Mouse (Mus musculus): ENCODE results near the gene Anapc15-ps. TPM values are rescaled to one million over a fixed set of nuclear protein-coding genes. Genes with fewer than 3 reads are reported as not detected.

Gene Anapc15-ps
- polyA plus RNA-seq, 1 experiment = not detected

DNA sequence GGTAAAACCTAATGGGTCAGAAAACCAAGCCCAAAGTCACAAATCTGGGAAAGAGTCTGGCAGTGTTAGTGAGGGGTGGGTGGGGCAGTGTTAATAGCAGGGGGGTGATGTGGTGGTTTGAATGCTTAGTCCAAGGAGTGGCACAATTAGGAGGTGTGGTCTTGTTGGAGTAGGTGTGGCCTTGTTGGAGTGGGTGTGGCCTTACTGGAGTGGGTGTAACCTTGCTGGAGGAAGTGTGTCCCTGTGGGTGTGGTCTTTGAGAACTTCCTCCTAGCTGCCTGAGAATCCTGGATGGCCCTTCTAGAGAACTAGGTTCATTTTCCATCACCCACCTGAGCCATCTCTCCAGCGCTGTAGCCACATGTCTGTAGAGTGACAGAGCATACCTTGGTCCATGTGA is 16.6 kb upstream of the Anapc15-ps start:
- H3K27me3 ChIP-seq (ENCODE audit: control insufficient read depth, insufficient read depth, low read length) = no peaks in the 10 kb centered on the region
- H3K4me3 ChIP-seq (ENCODE audit: control insufficient read depth, low read depth, low read length) = no peak overlapping the region
- no peaks in the 10 kb centered on the region; the same call in 1 of the 2 replicates for H3K4me1 ChIP-seq (ENCODE audit: control insufficient read depth, insufficient read depth, low read length)
- no peaks in the 10 kb centered on the region for H3K36me3 ChIP-seq (ENCODE audit: control insufficient read depth, insufficient read depth, low read length)
- TF ChIP-seq CTCF (IDR thresholded peaks at IDR 0.05; ENCODE audit: control insufficient read depth, insufficient read depth, insufficient replicate concordance, low read depth, low read length) = no peak
- TF ChIP-seq POLR2A (IDR thresholded peaks at IDR 0.05; ENCODE audit: control insufficient read depth, low read depth, low read length) = no peak
- no peak overlapping the region for H3K27ac ChIP-seq (ENCODE audit: control insufficient read depth, insufficient read depth, low read depth, low read length)

DNA sequence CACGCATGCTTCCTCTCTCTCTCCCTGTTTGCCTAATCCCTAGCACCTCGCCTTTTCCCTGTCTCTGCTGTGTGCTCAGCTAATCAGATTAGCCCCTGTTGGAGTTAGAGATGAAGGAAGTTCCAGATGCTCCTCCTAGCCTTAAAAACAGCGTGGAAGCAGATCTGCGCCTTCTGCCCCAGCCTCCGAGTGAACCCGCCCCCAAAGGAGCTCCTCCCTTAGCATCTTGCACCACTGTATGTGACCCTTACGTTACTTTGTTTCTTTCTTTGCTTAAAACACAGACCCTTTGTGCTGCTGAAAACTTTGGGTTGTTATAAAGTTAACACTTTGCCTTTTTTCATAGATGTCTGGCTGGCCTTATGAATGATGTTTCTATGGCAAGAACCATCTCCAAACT is 15.8 kb upstream of the Anapc15-ps start:
- H3K36me3 ChIP-seq (ENCODE audit: control insufficient read depth, insufficient read depth, low read length) = no peaks in the 10 kb centered on the region
- no peaks in the 10 kb centered on the region; the same call in 1 of the 2 replicates for H3K4me1 ChIP-seq (ENCODE audit: control insufficient read depth, insufficient read depth, low read length)
- TF ChIP-seq CTCF (IDR thresholded peaks at IDR 0.05; ENCODE audit: control insufficient read depth, insufficient read depth, insufficient replicate concordance, low read depth, low read length) (no peak), POLR2A (IDR thresholded peaks at IDR 0.05; ENCODE audit: control insufficient read depth, low read depth, low read length) (no peak)
- H3K4me3 ChIP-seq (ENCODE audit: control insufficient read depth, low read depth, low read length) = no peak overlapping the region
- H3K27me3 ChIP-seq (ENCODE audit: control insufficient read depth, insufficient read depth, low read length) = no peaks in the 10 kb centered on the region
- H3K27ac ChIP-seq (ENCODE audit: control insufficient read depth, insufficient read depth, low read depth, low read length) = no peak overlapping the region

DNA sequence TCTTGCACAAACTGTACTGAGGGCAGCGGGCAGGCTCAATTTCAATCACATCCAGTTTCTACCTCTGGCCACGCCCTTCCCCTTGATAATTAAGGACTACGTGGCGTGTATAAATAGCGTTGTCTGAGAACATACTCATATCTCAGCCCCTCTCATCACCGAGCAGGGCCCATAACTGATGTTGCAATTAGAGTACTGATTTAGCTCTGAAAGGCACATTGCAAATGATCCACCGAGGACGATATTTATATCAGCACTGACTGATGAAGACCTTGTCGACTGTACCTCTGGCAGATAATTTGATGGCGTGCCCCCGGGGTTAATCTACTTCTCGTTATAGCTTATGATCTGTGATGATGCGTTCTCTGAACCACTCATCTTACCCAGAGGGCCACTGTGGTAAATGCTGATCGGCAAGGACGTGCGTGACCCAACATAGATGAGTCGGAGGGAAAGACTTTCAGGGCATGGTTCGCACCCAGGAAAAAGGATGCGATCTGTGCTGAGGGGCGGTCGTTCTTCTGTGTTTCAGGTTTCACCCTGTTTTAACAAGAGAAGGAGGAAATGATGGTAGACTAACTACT is 14.4 kb upstream of the Anapc15-ps start:
- no peaks in the 10 kb centered on the region for H3K27me3 ChIP-seq (ENCODE audit: control insufficient read depth, insufficient read depth, low read length)
- no peak overlapping the region for H3K4me3 ChIP-seq (ENCODE audit: control insufficient read depth, low read depth, low read length)
- no peak for TF ChIP-seq POLR2A (IDR thresholded peaks at IDR 0.05; ENCODE audit: control insufficient read depth, low read depth, low read length)
- TF ChIP-seq CTCF (IDR thresholded peaks at IDR 0.05; ENCODE audit: control insufficient read depth, insufficient read depth, insufficient replicate concordance, low read depth, low read length) = no peak
- H3K36me3 ChIP-seq (ENCODE audit: control insufficient read depth, insufficient read depth, low read length) = no peaks in the 10 kb centered on the region
- H3K4me1 ChIP-seq (ENCODE audit: control insufficient read depth, insufficient read depth, low read length) = peaks cover 2% of the 10 kb centered on the region
- H3K27ac ChIP-seq (ENCODE audit: control insufficient read depth, insufficient read depth, low read depth, low read length) = no peak overlapping the region

DNA sequence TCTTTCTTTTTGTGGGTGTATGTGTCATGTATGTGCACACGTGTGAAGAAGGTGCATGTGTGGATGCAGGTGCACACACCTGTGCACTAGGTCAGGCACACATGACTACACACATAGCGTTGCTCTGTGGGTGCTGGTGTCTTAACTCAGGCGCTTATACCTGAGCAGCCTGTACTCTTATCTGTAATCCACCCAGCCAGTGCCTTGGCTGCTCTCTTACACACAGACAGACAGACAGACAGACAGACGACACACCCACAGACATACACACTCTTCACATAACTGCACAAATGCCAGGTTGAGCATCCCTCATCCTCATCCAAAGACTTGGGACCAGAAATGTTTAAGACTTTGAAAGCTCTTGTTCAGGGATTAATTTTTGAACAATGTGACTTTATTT is 12.8 kb upstream of the Anapc15-ps start:
- TF ChIP-seq CTCF (IDR thresholded peaks at IDR 0.05; ENCODE audit: control insufficient read depth, insufficient read depth, insufficient replicate concordance, low read depth, low read length) (no peak), POLR2A (IDR thresholded peaks at IDR 0.05; ENCODE audit: control insufficient read depth, low read depth, low read length) (no peak)
- no peak overlapping the region for H3K4me3 ChIP-seq (ENCODE audit: control insufficient read depth, low read depth, low read length)

DNA sequence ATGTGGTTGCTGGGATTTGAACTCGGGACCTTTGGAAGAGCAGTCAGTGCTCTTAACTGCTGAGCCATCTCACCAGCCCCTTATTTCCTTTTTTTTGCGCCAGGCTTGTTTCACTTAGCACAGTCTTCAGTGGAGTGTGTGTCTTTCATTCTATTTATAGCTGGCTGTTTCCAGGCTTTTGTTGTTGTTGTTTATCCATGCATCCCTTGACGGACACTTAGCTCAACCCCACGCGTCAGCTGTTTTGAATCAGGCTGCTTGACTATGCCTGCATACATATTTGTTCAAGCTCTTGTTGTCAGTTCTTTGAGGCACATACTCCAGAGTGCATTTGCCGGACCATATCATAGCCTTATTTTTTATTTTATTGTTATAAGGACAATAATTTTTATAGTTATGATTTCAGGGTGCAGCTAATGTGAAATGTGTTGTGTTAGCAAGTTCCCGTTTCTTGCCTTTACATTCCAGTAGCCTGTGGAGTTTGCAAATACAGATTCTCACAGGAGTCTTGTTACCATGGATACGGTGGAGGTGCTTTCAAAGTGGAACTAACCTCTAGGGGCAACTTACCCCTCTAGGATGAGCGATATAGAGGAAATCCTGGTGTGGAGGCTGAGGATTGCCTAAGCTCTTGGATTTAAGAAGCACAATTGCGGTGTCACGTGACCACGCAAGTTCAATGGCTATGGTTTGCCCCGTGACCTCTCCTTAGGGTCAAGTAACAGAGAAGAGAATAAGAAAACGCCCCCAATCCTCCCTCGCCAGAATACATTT is 11.7 kb upstream of the Anapc15-ps start:
- Histone ChIP-seq H3K4me1 (ENCODE audit: control insufficient read depth, insufficient read depth, low read length) (peaks cover 11% of the 10 kb centered on the region), H3K27me3 (ENCODE audit: control insufficient read depth, insufficient read depth, low read length) (no peaks in the 10 kb centered on the region), H3K36me3 (ENCODE audit: control insufficient read depth, insufficient read depth, low read length) (no peaks in the 10 kb centered on the region), H3K4me3 (ENCODE audit: control insufficient read depth, low read depth, low read length) (no peak overlapping the region), H3K27ac (ENCODE audit: control insufficient read depth, insufficient read depth, low read depth, low read length) (no peak overlapping the region)
- TF ChIP-seq CTCF (IDR thresholded peaks at IDR 0.05; ENCODE audit: control insufficient read depth, insufficient read depth, insufficient replicate concordance, low read depth, low read length) (no peak), POLR2A (IDR thresholded peaks at IDR 0.05; ENCODE audit: control insufficient read depth, low read depth, low read length) (no peak)

More for the DNA sequence above, 12.8 kb upstream of the Anapc15-ps start:
- H3K36me3 ChIP-seq (ENCODE audit: control insufficient read depth, insufficient read depth, low read length) = no peaks in the 10 kb centered on the region
- no peaks in the 10 kb centered on the region for H3K27me3 ChIP-seq (ENCODE audit: control insufficient read depth, insufficient read depth, low read length)
- peaks cover 4% of the 10 kb centered on the region for H3K4me1 ChIP-seq (ENCODE audit: control insufficient read depth, insufficient read depth, low read length)
- no peak overlapping the region for H3K27ac ChIP-seq (ENCODE audit: control insufficient read depth, insufficient read depth, low read depth, low read length)

DNA sequence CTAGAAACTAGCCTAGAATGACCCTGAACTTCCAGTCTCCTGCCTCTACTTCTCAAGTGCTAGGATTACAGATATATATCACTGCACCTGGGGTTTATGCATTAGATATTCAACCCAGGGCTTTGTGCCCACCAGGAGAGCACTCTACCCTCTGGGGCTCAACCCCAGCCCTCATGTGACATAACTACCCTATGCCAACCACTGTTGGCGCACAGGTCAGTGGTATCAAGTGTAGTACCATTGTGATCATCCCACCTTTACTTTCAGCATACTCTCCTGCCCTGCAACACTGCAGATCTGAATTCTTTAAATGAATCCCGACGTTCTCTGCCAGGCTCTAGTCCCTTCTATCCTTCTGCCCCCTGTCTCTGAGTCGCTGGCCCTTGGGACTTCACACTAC is 11.0 kb upstream of the Anapc15-ps start:
- no peak overlapping the region for H3K4me3 ChIP-seq (ENCODE audit: control insufficient read depth, low read depth, low read length)
- H3K36me3 ChIP-seq (ENCODE audit: control insufficient read depth, insufficient read depth, low read length) = no peaks in the 10 kb centered on the region
- no peak overlapping the region for H3K27ac ChIP-seq (ENCODE audit: control insufficient read depth, insufficient read depth, low read depth, low read length)
- TF ChIP-seq CTCF (IDR thresholded peaks at IDR 0.05; ENCODE audit: control insufficient read depth, insufficient read depth, insufficient replicate concordance, low read depth, low read length) (no peak), POLR2A (IDR thresholded peaks at IDR 0.05; ENCODE audit: control insufficient read depth, low read depth, low read length) (no peak)
- H3K4me1 ChIP-seq (ENCODE audit: control insufficient read depth, insufficient read depth, low read length) = peaks cover 11% of the 10 kb centered on the region
- H3K27me3 ChIP-seq (ENCODE audit: control insufficient read depth, insufficient read depth, low read length) = no peaks in the 10 kb centered on the region

DNA sequence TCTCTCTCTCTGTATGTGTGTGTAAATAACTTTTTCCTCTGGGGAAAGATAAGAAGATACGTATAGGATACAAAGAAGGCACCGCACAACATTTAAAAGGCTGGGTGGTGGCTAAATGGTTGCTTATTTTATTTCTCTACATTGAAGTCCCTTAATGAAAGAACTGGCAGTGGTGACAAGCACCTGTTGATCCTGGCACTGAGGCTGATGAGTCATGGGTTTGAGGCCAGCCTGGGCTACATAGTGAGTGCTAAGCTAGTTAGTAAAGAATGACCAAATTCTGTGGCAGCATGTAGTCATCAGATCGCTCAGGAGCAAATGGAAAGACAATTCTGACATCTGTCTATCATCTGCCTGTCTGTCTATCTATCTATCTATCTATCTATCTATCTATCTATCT is 10.5 kb upstream of the Anapc15-ps start:
- peaks cover 11% of the 10 kb centered on the region for H3K4me1 ChIP-seq (ENCODE audit: control insufficient read depth, insufficient read depth, low read length)
- no peak overlapping the region for H3K27ac ChIP-seq (ENCODE audit: control insufficient read depth, insufficient read depth, low read depth, low read length)
- TF ChIP-seq CTCF (IDR thresholded peaks at IDR 0.05; ENCODE audit: control insufficient read depth, insufficient read depth, insufficient replicate concordance, low read depth, low read length) (no peak), POLR2A (IDR thresholded peaks at IDR 0.05; ENCODE audit: control insufficient read depth, low read depth, low read length) (no peak)
- H3K36me3 ChIP-seq (ENCODE audit: control insufficient read depth, insufficient read depth, low read length) = no peaks in the 10 kb centered on the region
- H3K27me3 ChIP-seq (ENCODE audit: control insufficient read depth, insufficient read depth, low read length) = no peaks in the 10 kb centered on the region
- H3K4me3 ChIP-seq (ENCODE audit: control insufficient read depth, low read depth, low read length) = no peak overlapping the region
